Mouse (Mus musculus): ENCODE measurements around the gene Nfkbiz.

DNA sequence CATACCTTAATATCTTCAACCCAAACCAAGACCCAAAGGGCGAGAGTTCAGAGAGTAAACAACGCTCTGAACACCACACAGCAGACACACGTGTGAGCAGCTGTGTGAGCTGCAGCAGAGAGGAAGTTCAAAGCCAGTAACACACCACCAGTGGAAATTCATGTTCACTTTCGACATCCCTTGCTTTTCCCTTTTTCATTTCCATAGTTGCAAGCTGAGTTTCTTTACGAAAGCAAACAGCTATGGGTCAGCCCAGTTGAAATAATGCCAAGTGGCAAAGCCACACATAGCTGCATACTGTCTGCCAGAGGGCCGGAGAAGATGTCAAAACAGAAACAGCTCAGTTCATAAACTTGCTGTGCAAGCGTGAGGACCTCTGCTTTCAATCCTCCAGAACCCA lies 39.9 kb downstream of the Nfkbiz start:
- no peak for TF ChIP-seq CTCF (IDR thresholded peaks at IDR 0.05; ENCODE audit: low read depth, low read length)
- no peak for TF ChIP-seq POLR2A (IDR thresholded peaks at IDR 0.05; ENCODE audit: borderline replicate concordance, low read depth, low read length)
